Mouse (Mus musculus): ENCODE data around the gene Manba. TPM values are rescaled to one million over a fixed set of nuclear protein-coding genes. Genes with fewer than 3 reads are reported as not detected.
"Not testable (repeated sequence)": the region's sequence is repeated elsewhere in the genome, so short reads cannot be mapped to it uniquely, and the experiment has no call there.

Manba gene
- total and polyA plus RNA-seq, 3 experiments = 30.9 to 35.2 (median 31.5) TPM

DNA sequence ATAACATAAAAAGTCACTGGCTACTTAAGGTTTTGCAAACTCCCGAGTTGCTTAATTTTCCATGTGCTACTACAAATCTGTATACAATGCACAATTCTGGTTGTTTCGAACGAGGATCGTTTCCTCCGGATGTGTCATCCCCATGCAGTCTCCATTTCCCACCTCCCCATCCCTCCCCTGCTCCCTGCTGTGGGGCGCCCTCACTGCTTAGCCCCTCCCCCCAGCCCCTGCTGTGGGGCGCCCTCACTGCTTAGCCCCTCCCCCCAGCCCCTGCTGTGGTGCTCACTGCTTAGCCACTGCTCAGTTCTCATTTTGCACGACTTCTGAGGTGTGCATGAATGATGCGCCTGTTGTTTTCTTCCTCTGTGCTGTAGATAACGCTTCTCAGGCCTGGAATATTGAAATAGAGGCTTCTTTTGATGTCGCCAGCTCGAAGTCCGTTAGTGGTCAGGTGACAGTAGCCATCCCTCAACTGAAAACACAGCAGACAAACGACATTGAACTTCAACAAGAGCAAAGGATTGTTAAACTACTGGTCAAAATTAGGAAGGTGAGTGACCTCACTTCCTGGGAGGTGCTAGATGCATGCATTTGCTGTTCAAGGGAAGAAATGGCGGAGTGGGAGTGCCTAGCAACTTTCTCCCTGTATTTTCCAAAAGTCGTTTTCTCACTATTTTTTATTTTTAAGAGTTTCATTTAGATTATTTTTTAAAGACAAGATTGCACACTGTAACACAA, 37.4 kb downstream of the Manba start:
- in situ Hi-C loops (cut with MboI; ENCODE audit: low pct_ligation_motif_present, low pct_unique_long_range_greater_than_20kb, low sequenced_read_pairs) = no loop called here
- H3K4me2 ChIP-seq (ENCODE audit: insufficient read depth, low read depth, poor library complexity, severe bottlenecking) = no peak overlapping the region
- no peaks in the 10 kb centered on the region for H3K9me3 ChIP-seq (replicated peaks; ENCODE audit: low read length)
- peaks cover 34 to 73% of the 10 kb centered on the region in 2 experiments for H3K36me3 ChIP-seq (replicated peaks in 1 of 2; ENCODE audit: control insufficient read depth in 1 of 2, insufficient read depth in 1 of 2, low read length in 1 of 2)
- TF ChIP-seq PAX5 (IDR thresholded peaks at IDR 0.05; ENCODE audit: low read length) (no peak), USF2 (conservative IDR thresholded peaks at IDR 0.05; ENCODE audit: low read depth, low read length) (no peak), SMC3 (IDR thresholded peaks at IDR 0.05; ENCODE audit: low read depth, low read length) (no peak), ZKSCAN1 (IDR thresholded peaks at IDR 0.05; ENCODE audit: borderline replicate concordance, low read depth, low read length) (no peak), MYC (IDR thresholded peaks at IDR 0.05; ENCODE audit: low read depth, low read length) (no peak), SIN3A (IDR thresholded peaks at IDR 0.05; ENCODE audit: low read length) (no peak), BHLHE40 (IDR thresholded peaks at IDR 0.05; ENCODE audit: low read depth, low read length) (no peak), MXI1 (IDR thresholded peaks at IDR 0.05; ENCODE audit: low read depth, low read length) (no peak), NRF1 (IDR thresholded peaks at IDR 0.05; ENCODE audit: low read depth, low read length) (no peak), HCFC1 (IDR thresholded peaks at IDR 0.05; ENCODE audit: low read depth, low read length) (no peak), ZNF384 (IDR thresholded peaks at IDR 0.05; ENCODE audit: low read depth, low read length) (no peak), JUN (IDR thresholded peaks at IDR 0.05; ENCODE audit: insufficient read depth, low read depth, low read length) (no peak), UBTF (IDR thresholded peaks at IDR 0.05; ENCODE audit: low read depth, low read length) (no peak), IRF4 (IDR thresholded peaks at IDR 0.05; ENCODE audit: low read depth, low read length) (no peak)
- no peak for DNase-seq (ENCODE audit: extremely low read depth)
- H3K27me3 ChIP-seq (replicated peaks) = no peaks in the 10 kb centered on the region
- H3K9ac ChIP-seq (ENCODE audit: insufficient read depth, low read depth) = no peak overlapping the region
- no peaks in the 10 kb centered on the region for H3K79me2 ChIP-seq (replicated peaks; ENCODE audit: control insufficient read depth, extremely low read depth, insufficient read depth, poor library complexity, severe bottlenecking)
- no peak overlapping the region for H3K4me3 ChIP-seq (replicated peaks in 1 of 3; ENCODE audit: low read depth in 2 of 3, low read length in 2 of 3, poor library complexity in 1 of 3)
- H3K27ac ChIP-seq (ENCODE audit: insufficient read depth, low read depth) = no peak overlapping the region
- dilution Hi-C loops (cut with MboI; ENCODE audit: extremely low pct_ligation_motif_present, extremely low pct_unique_long_range_greater_than_20kb, low sequenced_read_pairs) = no loop called here
- H3K4me1 ChIP-seq (ENCODE audit: control insufficient read depth in 1 of 2, insufficient read depth in 2 of 2) = peaks cover 9 to 25% of the 10 kb centered on the region in 2 experiments

- Histone ChIP-seq H3K4me1 (ENCODE audit: control insufficient read depth in 1 of 2, insufficient read depth in 2 of 2) (peaks cover 9 to 24% of the 10 kb centered on the region in 2 experiments), H3K36me3 (replicated peaks in 1 of 2; ENCODE audit: control insufficient read depth in 1 of 2, insufficient read depth in 1 of 2, low read length in 1 of 2) (peaks cover 34 to 79% of the 10 kb centered on the region in 2 experiments)
- H3K79me2 ChIP-seq (replicated peaks; ENCODE audit: control insufficient read depth, extremely low read depth, insufficient read depth, poor library complexity, severe bottlenecking); H3K27me3 ChIP-seq (replicated peaks); H3K27ac ChIP-seq (ENCODE audit: insufficient read depth, low read depth); H3K4me2 ChIP-seq (ENCODE audit: insufficient read depth, low read depth, poor library complexity, severe bottlenecking); dilution Hi-C loops (cut with MboI; ENCODE audit: extremely low pct_ligation_motif_present, extremely low pct_unique_long_range_greater_than_20kb, low sequenced_read_pairs); H3K9me3 ChIP-seq (replicated peaks; ENCODE audit: low read length); H3K9ac ChIP-seq (ENCODE audit: insufficient read depth, low read depth); DNase-seq (ENCODE audit: extremely low read depth); in situ Hi-C loops (cut with MboI; ENCODE audit: low pct_ligation_motif_present, low pct_unique_long_range_greater_than_20kb, low sequenced_read_pairs); H3K4me3 ChIP-seq (replicated peaks in 1 of 3; ENCODE audit: low read depth in 2 of 3, low read length in 2 of 3, poor library complexity in 1 of 3): not testable (repeated sequence)
- peak; percentile 15; the same call in 1 of the 2 replicates for TF ChIP-seq ZNF384 (IDR thresholded peaks at IDR 0.05; ENCODE audit: low read depth, low read length)
Observed at GRCm38 (mm10) chr3:135524900-135525299, 39.5 kb downstream of the Manba start.

Data from CH12.LX (cell line).